Mouse (Mus musculus): Measurements from ENCODE around the gene Fbxl2.
"Not testable (repeated sequence)": the region's sequence is repeated elsewhere in the genome, so short reads cannot be mapped to it uniquely, and the experiment has no call there.

Fbxl2 gene

GRCm38 (mm10) chr9:114046028-114046427, at the start of gene Fbxl2:
Gene Fbxl2 (minus strand): TSS chr9:114046191.
- no peak for DNase-seq

GRCm38 (mm10) chr9:114094854-114095253, 48.9 kb upstream of the Fbxl2 start:
- no peak for DNase-seq

GRCm38 (mm10) chr9:114092188-114092587, 46.2 kb upstream of the Fbxl2 start:
- DNase-seq = not testable (repeated sequence)

GRCm38 (mm10) chr9:114088885-114089284, 42.9 kb upstream of the Fbxl2 start:
- DNase-seq = not testable (repeated sequence)

GRCm38 (mm10) chr9:114087106-114087815, 41.3 kb upstream of the Fbxl2 start:
- DNase-seq = no peak

GRCm38 (mm10) chr9:114086422-114086821, 40.4 kb upstream of the Fbxl2 start:
- DNase-seq = no peak

GRCm38 (mm10) chr9:114073681-114074080, 27.7 kb upstream of the Fbxl2 start:
- DNase-seq = no peak

- no peak for DNase-seq
Measured at GRCm38 (mm10) chr9:114069372-114069771, 23.4 kb upstream of the Fbxl2 start.

GRCm38 (mm10) chr9:114068494-114069053, 22.6 kb upstream of the Fbxl2 start:
- DNase-seq = no peak

GRCm38 (mm10) chr9:114057090-114057796, 11.3 kb upstream of the Fbxl2 start, which contains the start of gene Susd5:
Gene Susd5 (plus strand): TSS chr9:114057140.
- no peak for DNase-seq

- DNase-seq = no peak
Measured at GRCm38 (mm10) chr9:114052866-114053265, 6.9 kb upstream of the Fbxl2 start.

- DNase-seq = no peak
Measured at GRCm38 (mm10) chr9:114052031-114052430, 6.0 kb upstream of the Fbxl2 start.

- DNase-seq = no peak
Measured at GRCm38 (mm10) chr9:114050778-114051177, 4.8 kb upstream of the Fbxl2 start.

- DNase-seq = no peak
Measured at GRCm38 (mm10) chr9:114050106-114050505, 4.1 kb upstream of the Fbxl2 start.

GRCm38 (mm10) chr9:114046676-114047075, 685 bp upstream of the Fbxl2 start:
- no peak for DNase-seq

GRCm38 (mm10) chr9:114044446-114044845, 1.5 kb downstream of the Fbxl2 start:
- no peak for DNase-seq

- DNase-seq = no peak
Measured at GRCm38 (mm10) chr9:114042490-114042889, 3.5 kb downstream of the Fbxl2 start.

GRCm38 (mm10) chr9:114040945-114041344, 5.0 kb downstream of the Fbxl2 start:
- DNase-seq = no peak

- peak; percentile 89 to 94 for DNase-seq
Measured at GRCm38 (mm10) chr9:114026261-114026934, 19.6 kb downstream of the Fbxl2 start.

- DNase-seq = no peak
Measured at GRCm38 (mm10) chr9:114025846-114026245, 20.1 kb downstream of the Fbxl2 start.

GRCm38 (mm10) chr9:114025182-114025581, 20.8 kb downstream of the Fbxl2 start:
- DNase-seq = no peak

GRCm38 (mm10) chr9:114022141-114022540, 23.9 kb downstream of the Fbxl2 start:
- DNase-seq = no peak

- no peak for DNase-seq
Measured at GRCm38 (mm10) chr9:114019012-114019762, 26.8 kb downstream of the Fbxl2 start.
